Mouse (Mus musculus) cerebellum, adult 2 months (tissue): ENCODE results near the gene Kcnj2. TPM values are rescaled to one million over a fixed set of nuclear protein-coding genes. Genes with fewer than 3 reads are reported as not detected.

ENCODE experiments used
- DNase-seq, 2 experiments: peaks; one replicate each; pipeline ENCODE4 v3.0.0; 2021
- H3K27ac ChIP-seq: fragments of 200-500 bp; 2 replicates; pipeline ENCODE4 v1.5.1; 2012; ENCODE audit warnings: low read length, control low read depth, inconsistent platforms; ENCODE audit not compliant: insufficient read depth
- H3K27me3 ChIP-seq: fragments of 200-500 bp; 2 replicates; pipeline ENCODE4 v1.6.1; 2012; ENCODE audit warnings: inconsistent platforms, mild to moderate bottlenecking, low read length, moderate library complexity; ENCODE audit not compliant: control insufficient read depth, insufficient read depth
- H3K4me1 ChIP-seq: fragments of 200-500 bp; 2 replicates; pipeline ENCODE4 v1.6.1; 2011; ENCODE audit warnings: low read length; ENCODE audit not compliant: control insufficient read depth, insufficient read depth
- H3K4me3 ChIP-seq: fragments of 200-500 bp; replicated peaks from 2 replicates; pipeline ENCODE3; 2011; ENCODE audit warnings: mild to moderate bottlenecking, low read depth, low read length, control low read depth; ENCODE audit not compliant: insufficient read depth
- CTCF ChIP-seq: fragments of 200-500 bp; IDR thresholded peaks from 2 replicates; pipeline ENCODE4 v1.5.1; 2011; ENCODE audit warnings: low read depth, mild to moderate bottlenecking, control low read depth, low read length, moderate library complexity, borderline replicate concordance; ENCODE audit not compliant: insufficient read depth
- POLR2A ChIP-seq: fragments of 200-500 bp; IDR thresholded peaks from 2 replicates; pipeline ENCODE4 v1.6.1; 2011; ENCODE audit warnings: low read length, control low read depth, borderline replicate concordance; ENCODE audit not compliant: insufficient read depth
- WGBS: fragments of 180-500 bp; shearing (Covaris S2); methylation state at CpG from one replicate; pipeline ENCODE4 v1.1.7; 2018; 5-methylcytosine and 5-hydroxymethylcytosine counted together
- polyA plus RNA-seq: library from polyadenylated mRNA; depleted of rRNA; stranded (reverse); fragments of >200 nt; gene quantifications from 2 replicates; pipeline ENCODE4 v1.2.3, GENCODE M21; 2012

The Kcnj2 gene
- polyA plus RNA-seq, 1 experiment = 3.8 TPM

DNA sequence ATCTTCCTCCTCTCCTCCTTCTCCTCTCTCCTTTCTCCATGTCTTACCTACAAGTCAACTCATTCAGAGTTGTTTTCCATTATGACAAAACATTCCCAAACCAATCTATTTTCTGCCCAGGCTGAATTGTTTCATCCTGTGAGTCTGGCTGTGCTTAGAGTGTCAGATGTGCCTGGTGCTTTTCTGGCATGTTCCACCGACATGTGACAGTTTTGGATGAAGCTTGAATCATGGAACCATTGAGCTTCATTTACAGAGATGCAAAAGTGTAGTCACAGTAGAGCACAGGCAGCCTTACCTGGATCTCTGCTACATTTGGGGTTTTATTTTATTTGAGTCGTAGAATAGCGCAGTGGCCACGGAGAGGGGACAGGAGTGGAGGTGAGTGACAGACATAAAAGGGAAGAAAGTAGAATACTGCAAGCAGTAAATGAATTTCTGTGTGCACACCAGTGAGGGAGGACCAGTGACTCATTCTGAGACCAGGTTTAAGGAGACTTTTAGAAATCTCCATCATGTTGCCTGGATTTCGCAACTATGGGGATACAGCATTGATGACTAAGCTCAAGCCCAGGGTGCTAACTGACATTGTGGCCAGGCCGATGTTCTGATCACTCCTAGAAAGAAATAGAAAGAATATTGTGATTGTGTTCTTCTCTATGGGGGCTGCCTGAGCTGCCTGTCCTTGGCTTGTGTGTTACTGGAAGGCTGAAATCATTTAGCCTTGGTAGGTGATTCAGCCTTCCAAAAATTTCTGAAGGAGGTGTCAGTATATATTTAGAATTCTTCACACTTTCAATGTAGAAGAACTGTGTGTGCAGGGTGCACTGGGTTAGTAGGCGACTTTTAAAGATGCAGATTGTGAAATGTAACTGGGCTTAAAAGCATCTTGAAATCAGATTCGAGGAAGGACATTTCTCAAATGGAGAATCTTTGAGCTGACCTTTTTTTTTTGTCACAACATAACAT is 10.8 kb upstream of the Kcnj2 start:
- 77% methylated on average over 8 of the region's 8 CpGs for WGBS
- TF ChIP-seq CTCF (no peak), POLR2A (no peak)
- H3K4me1 ChIP-seq = no peaks in the 10 kb centered on the region
- no peak for DNase-seq
- no peak overlapping the region for H3K4me3 ChIP-seq
- no peaks in the 10 kb centered on the region for H3K27me3 ChIP-seq
- no peak overlapping the region for H3K27ac ChIP-seq

- Histone ChIP-seq H3K27ac (no peak overlapping the region), H3K4me1 (no peaks in the 10 kb centered on the region), H3K27me3 (no peaks in the 10 kb centered on the region), H3K4me3 (no peak overlapping the region)
- TF ChIP-seq CTCF = no peak
- no peak for TF ChIP-seq POLR2A
- WGBS = 74% methylated on average over 13 of the region's 13 CpGs
- DNase-seq = no peak
These were observed 9.9 kb upstream of the Kcnj2 start for GRCm38 (mm10) chr11:111056030-111056429.

GRCm38 (mm10) chr11:111057435-111057834 is 8.5 kb upstream of the Kcnj2 start:
- DNase-seq = no peak
- TF ChIP-seq POLR2A (no peak), CTCF (no peak)
- 98% methylated on average over 4 of the region's 4 CpGs for WGBS
- H3K27me3 ChIP-seq = no peaks in the 10 kb centered on the region
- H3K4me1 ChIP-seq = no peaks in the 10 kb centered on the region
- no peak overlapping the region for H3K4me3 ChIP-seq
- no peak overlapping the region for H3K27ac ChIP-seq

DNA sequence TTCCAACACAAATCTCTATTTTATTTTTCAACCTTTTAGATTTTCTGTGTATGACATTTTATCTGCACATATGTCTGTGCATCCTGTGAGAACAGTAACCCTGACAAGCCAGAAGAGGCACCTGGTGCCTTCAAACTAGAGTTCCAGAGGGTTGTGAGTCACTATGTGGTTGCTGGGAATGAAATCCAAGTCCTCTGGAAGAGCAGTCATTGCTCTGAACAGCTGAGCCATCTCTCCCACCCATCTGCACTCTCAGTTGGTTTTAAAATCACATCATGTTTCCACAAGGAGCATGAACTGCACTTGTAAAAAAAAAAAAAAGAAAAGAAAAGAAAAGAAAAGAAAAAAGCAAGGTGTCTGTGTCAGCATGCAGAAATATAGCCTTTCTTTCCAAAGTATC is 6.5 kb upstream of the Kcnj2 start:
- H3K4me1 ChIP-seq = no peaks in the 10 kb centered on the region
- no peak for DNase-seq
- no peak for TF ChIP-seq CTCF
- no peak for TF ChIP-seq POLR2A

DNA sequence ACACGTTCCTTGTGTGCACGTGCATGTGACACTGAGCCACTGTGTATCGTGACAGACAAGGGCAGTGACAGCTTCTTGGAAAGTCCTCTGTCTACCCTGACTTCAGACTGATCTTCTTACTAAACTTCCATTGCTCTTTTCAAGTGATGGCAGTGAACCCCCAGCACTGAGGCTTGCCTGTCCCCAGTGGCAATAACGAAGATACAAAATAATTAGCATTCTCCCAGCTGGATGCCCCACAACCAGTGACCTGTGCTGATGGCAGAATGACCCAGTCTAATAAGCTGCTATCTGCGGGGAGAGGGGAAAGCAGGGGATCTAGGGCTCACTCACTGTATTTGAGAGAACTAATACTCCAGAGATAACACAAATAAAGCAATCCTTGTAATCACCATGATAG is 5.7 kb upstream of the Kcnj2 start:
- no peak overlapping the region for H3K27ac ChIP-seq
- no peak for DNase-seq
- WGBS = 42% methylated on average over 5 of the region's 5 CpGs
- TF ChIP-seq CTCF (no peak), POLR2A (no peak)
- H3K4me3 ChIP-seq = no peak overlapping the region
- no peaks in the 10 kb centered on the region for H3K27me3 ChIP-seq
- no peaks in the 10 kb centered on the region for H3K4me1 ChIP-seq

More for the DNA sequence above, 6.5 kb upstream of the Kcnj2 start:
- Histone ChIP-seq H3K4me3 (no peak overlapping the region), H3K27ac (no peak overlapping the region), H3K27me3 (no peaks in the 10 kb centered on the region)

GRCm38 (mm10) chr11:111064751-111065527 is 1.0 kb upstream of the Kcnj2 start:
- 1% methylated on average over 25 of the region's 25 CpGs for WGBS
- peak; percentile 6 to 12 for DNase-seq
- Histone ChIP-seq H3K27ac (no peak overlapping the region), H3K4me3 (peak overlapping the region; percentile 73), H3K27me3 (no peaks in the 10 kb centered on the region; the same call in 1 of the 2 replicates), H3K4me1 (0 out of 2 replicates have a peak, but pooled peaks cover 2% of the 10 kb centered on the region)
- TF ChIP-seq POLR2A = no peak
- peak; percentile 40; the same call in 1 of the 2 replicates for TF ChIP-seq CTCF

- WGBS = under 1% methylated on average over 9 of the region's 9 CpGs
- H3K4me3 ChIP-seq = peak overlapping the region; percentile 73
- no peak for TF ChIP-seq POLR2A
- TF ChIP-seq CTCF = no peak
- no peak overlapping the region for H3K27ac ChIP-seq
- 0 out of 2 replicates have a peak, but pooled peaks cover 2% of the 10 kb centered on the region for H3K4me1 ChIP-seq
- no peaks in the 10 kb centered on the region; the same call in 1 of the 2 replicates for H3K27me3 ChIP-seq
- DNase-seq = peak in 1 of 2 experiments; percentile 8
These were observed 331 bp downstream of the Kcnj2 start for GRCm38 (mm10) chr11:111066299-111066691.

DNA sequence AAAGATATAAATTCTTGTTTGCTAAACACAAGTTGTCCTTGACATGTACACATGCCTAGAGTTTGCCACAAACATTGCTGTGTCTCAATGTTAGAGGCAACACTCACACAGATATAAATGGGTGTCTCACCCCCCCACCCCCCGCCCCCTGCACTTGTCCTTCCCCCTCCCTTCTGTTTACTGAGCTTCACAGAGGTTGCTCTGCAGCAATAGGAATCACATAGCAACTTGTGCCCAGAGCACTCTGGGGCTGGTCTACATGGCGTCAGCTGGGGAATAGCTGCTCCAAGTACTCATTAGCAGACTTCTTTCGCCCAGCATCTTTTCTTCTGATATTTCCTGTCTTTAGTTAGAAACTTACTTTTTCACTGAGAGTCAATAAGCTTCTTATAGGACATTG is 1.8 kb downstream of the Kcnj2 start:
- H3K4me3 ChIP-seq = no peak overlapping the region
- H3K27me3 ChIP-seq = no peaks in the 10 kb centered on the region; the same call in 1 of the 2 replicates
- no peak overlapping the region for H3K27ac ChIP-seq
- WGBS = 60% methylated on average over 3 of the region's 3 CpGs
- DNase-seq = no peak
- TF ChIP-seq POLR2A (no peak), CTCF (no peak)
- H3K4me1 ChIP-seq = 0 out of 2 replicates have a peak, but pooled peaks cover 2% of the 10 kb centered on the region
